Comparison of ENCODE assay signal across 28 mouse cellular contexts in the genomic region with DNA sequence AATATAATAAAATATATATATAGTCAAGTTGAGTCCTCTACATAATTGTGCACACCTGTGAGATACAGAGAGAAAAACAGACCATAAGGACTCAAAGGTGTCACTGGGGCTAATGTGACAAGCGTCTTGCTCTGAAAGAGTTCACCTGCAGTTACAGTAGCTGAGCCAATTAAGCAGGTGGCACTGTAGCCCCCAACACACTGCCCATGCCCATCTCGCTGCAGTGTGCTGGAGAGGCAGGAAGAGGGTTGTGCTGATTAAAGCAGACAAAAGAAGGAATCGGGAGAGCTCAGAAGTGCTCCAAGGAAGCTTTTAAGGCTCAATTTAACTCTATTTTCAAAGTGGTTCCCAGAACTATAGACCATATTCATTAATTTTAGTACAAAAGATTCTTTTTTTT.
DNase-seq lines count a peak whose midpoint lies in the region; ATAC-seq and TF ChIP-seq lines count a peak whose summit lies in the region.
"Had no signal": no experiment of that assay in that cellular context is flagged by ENCODE, and none has a peak within 500 bp of the region (broad histone marks: within the 10 kb centered on the region; RNA-seq: fewer than 3 reads in every experiment).

No protein-coding gene starts in this region.

- TF ChIP-seq POLR2A in brain, embryonic 14.5 days (IDR thresholded peaks at IDR 0.05; ENCODE audit: borderline replicate concordance, extremely low read depth, insufficient read depth, insufficient read length, poor library complexity, severe bottlenecking) = no peak

- TF ChIP-seq CTCF in forebrain, postnatal 0 days (IDR thresholded peaks at IDR 0.05; ENCODE audit: low read depth) = no peak
- no peak for TF ChIP-seq CTCF in brain, embryonic 14.5 days (IDR thresholded peaks at IDR 0.05; ENCODE audit: borderline replicate concordance, extremely low read depth, insufficient read depth, insufficient read length)

- peaks cover 3% of the 10 kb centered on the region; the same call in 1 of the 2 replicates for H3K4me1 ChIP-seq in forebrain, embryonic 13.5 days
- H3K4me1 ChIP-seq in forebrain, postnatal 0 days (ENCODE audit: insufficient read depth) = no peaks in the 10 kb centered on the region
- H3K4me1 ChIP-seq: embryonic facial prominence, embryonic 10.5 days; embryonic facial prominence, embryonic 13.5 days; hindbrain, embryonic 12.5 days; hindbrain, embryonic 15.5 days had no signal

- no peak overlapping the region for H3K27ac ChIP-seq in forebrain, embryonic 13.5 days
- H3K27ac ChIP-seq in forebrain, postnatal 0 days (ENCODE audit: low read depth, low read length) = no peak overlapping the region
- H3K27ac ChIP-seq: embryonic facial prominence, embryonic 10.5 days; embryonic facial prominence, embryonic 13.5 days; gastrocnemius, adult 2 months; hindbrain, embryonic 12.5 days; hindbrain, embryonic 15.5 days had no signal

- H3K9ac ChIP-seq in forebrain, embryonic 13.5 days = no peak overlapping the region
- H3K9ac ChIP-seq in forebrain, postnatal 0 days = no peak overlapping the region
- H3K9ac ChIP-seq: embryonic facial prominence, embryonic 13.5 days; hindbrain, embryonic 12.5 days; hindbrain, embryonic 15.5 days had no signal

- no peaks in the 10 kb centered on the region for H3K36me3 ChIP-seq in forebrain, embryonic 13.5 days (ENCODE audit: poor library complexity, severe bottlenecking)
- no peaks in the 10 kb centered on the region for H3K36me3 ChIP-seq in forebrain, postnatal 0 days (ENCODE audit: insufficient read depth)
- H3K36me3 ChIP-seq: embryonic facial prominence, embryonic 10.5 days; embryonic facial prominence, embryonic 13.5 days; G1E; hindbrain, embryonic 12.5 days; hindbrain, embryonic 15.5 days had no signal

- H3K4me2 ChIP-seq in forebrain, embryonic 13.5 days = no peak overlapping the region
- H3K4me2 ChIP-seq in forebrain, postnatal 0 days (ENCODE audit: low read depth) = no peak overlapping the region
- H3K4me2 ChIP-seq: embryonic facial prominence, embryonic 13.5 days; heart, embryonic 11.5 days; hindbrain, embryonic 12.5 days; hindbrain, embryonic 15.5 days had no signal

- intact Hi-C loops in left cerebral cortex, postnatal 4 days (cut with DNase I) = no loop called here

- ATAC-seq in forebrain, embryonic 13.5 days = 0 out of 2 replicates have a peak, but pooled peaks have one; percentile 41
- ATAC-seq in forebrain, postnatal 0 days = no peak
- ATAC-seq: inflammation-experienced regulatory T-cells, adult 6 months; Patski had no signal

- 17% methylated on average over 3 of the region's 3 CpGs for WGBS in forebrain, embryonic 13.5 days
- WGBS in forebrain, postnatal 0 days = 21% methylated on average over 3 of the region's 3 CpGs

- H3K9me3 ChIP-seq in forebrain, embryonic 13.5 days (replicated peaks) = no peaks in the 10 kb centered on the region
- no peaks in the 10 kb centered on the region for H3K9me3 ChIP-seq in forebrain, postnatal 0 days (ENCODE audit: low read length)
- H3K9me3 ChIP-seq: embryonic facial prominence, embryonic 10.5 days; embryonic facial prominence, embryonic 13.5 days; G1E; hindbrain, embryonic 12.5 days; hindbrain, embryonic 15.5 days had no signal

- H3K4me3 ChIP-seq in forebrain, embryonic 13.5 days = no peak overlapping the region
- no peak overlapping the region for H3K4me3 ChIP-seq in forebrain, postnatal 0 days (ENCODE audit: low read depth, low read length)
- H3K4me3 ChIP-seq: embryonic facial prominence, embryonic 10.5 days; embryonic facial prominence, embryonic 13.5 days; erythroblast, embryonic 14.5 days; gastrocnemius, adult 2 months; hindbrain, embryonic 12.5 days; hindbrain, embryonic 15.5 days had no signal

- peak; percentile 54 to 68 for DNase-seq in cerebellum, postnatal 14 days
- no peak for DNase-seq in cerebellum, adult 18-20 months
- no peak for DNase-seq in forebrain, postnatal 0 days
- peak; percentile 36 for DNase-seq in left cerebral cortex, postnatal 4 days
- DNase-seq in left cerebral cortex, adult 8-10 months (ENCODE audit: low spot score in 2 of 2) = no peak
- DNase-seq in brain, embryonic 14.5 days (ENCODE audit: low read depth) = peak; percentile 57
- DNase-seq: adrenal gland, postnatal 10 days; adrenal gland, postnatal 36 days; B cell, adult 2 months; cerebellum, adult 11 months; cerebellum, adult 9-10 months; cerebellum, postnatal 36 days; embryo, embryonic 11 days; gastrocnemius, adult 2 months; gastrocnemius, postnatal 14 days; heart, adult 11 months; kidney, adult 18-20 months had no signal

- no peaks in the 10 kb centered on the region for H3K27me3 ChIP-seq in forebrain, embryonic 13.5 days
- no peaks in the 10 kb centered on the region for H3K27me3 ChIP-seq in forebrain, postnatal 0 days (ENCODE audit: insufficient read depth, low read length)
- H3K27me3 ChIP-seq: CH12.LX; embryonic facial prominence, embryonic 13.5 days; hindbrain, embryonic 12.5 days; hindbrain, embryonic 15.5 days; Patski had no signal

Comparison
In these comparisons a context has a peak if more than half of its experiments do, and no peak if none do; other contexts are left out.
1. DNase-seq: peak in cerebellum, postnatal 14 days (2 of 2), left cerebral cortex, postnatal 4 days (single experiment) and brain, embryonic 14.5 days (single experiment); none in cerebellum, adult 18-20 months (0 of 2), forebrain, postnatal 0 days (single experiment) and left cerebral cortex, adult 8-10 months (0 of 2).